Mouse (Mus musculus) MEL (cell line): Measurements from ENCODE around the gene Enkur. TPM values are rescaled to one million over a fixed set of nuclear protein-coding genes. Genes with fewer than 3 reads are reported as not detected.

Experiments used
- DNase-seq: peaks from one replicate; pipeline ENCODE4 v3.0.0; 2011; ENCODE audit warnings: low read depth, low spot score
- H3K27ac ChIP-seq: 2 replicates; pipeline ENCODE4 v1.5.1; 2012; ENCODE audit warnings: low read depth, mild to moderate bottlenecking, control low read depth, low read length, moderate library complexity; ENCODE audit not compliant: control insufficient read depth
- H3K27me3 ChIP-seq, 2 experiments: fragments of 150-350 bp in 1 of 2; sonication (generic) in 1 of 2; 2 replicates each; pipeline ENCODE4 v1.6.1; 2012; ENCODE audit warnings: low read length in 2 of 2, mild to moderate bottlenecking in 2 of 2, improper control_type of control experiment in 1 of 2, moderate library complexity in 1 of 2; ENCODE audit not compliant: insufficient read depth in 2 of 2, control insufficient read depth in 1 of 2
- H3K36me3 ChIP-seq, 2 experiments: 2 replicates each; pipeline ENCODE4 v1.6.1; 2012 to 2014; ENCODE audit warnings: low read length in 2 of 2, improper control_type of control experiment in 1 of 2, inconsistent platforms in 1 of 2, mild to moderate bottlenecking in 1 of 2; ENCODE audit not compliant: insufficient read depth in 2 of 2, control insufficient read depth in 1 of 2
- H3K4me1 ChIP-seq, 2 experiments: fragments of 150-350 bp in 1 of 2; sonication (generic) in 1 of 2; 2 replicates each; pipeline ENCODE4 v1.6.1; 2012; ENCODE audit warnings: low read length in 2 of 2, improper control_type of control experiment in 1 of 2, mild to moderate bottlenecking in 1 of 2; ENCODE audit not compliant: insufficient read depth in 2 of 2, control insufficient read depth in 1 of 2
- H3K4me3 ChIP-seq, 2 experiments: fragments of 150-350 bp in 1 of 2; sonication (generic) in 1 of 2; 2 replicates each; pipeline ENCODE4 v1.5.1; 2012; ENCODE audit warnings: low read depth in 2 of 2, low read length in 2 of 2, mild to moderate bottlenecking in 2 of 2, moderate library complexity in 2 of 2, control low read depth in 1 of 2, improper control_type of control experiment in 1 of 2; ENCODE audit not compliant: control insufficient read depth in 1 of 2, insufficient read depth in 1 of 2
- H3K79me2 ChIP-seq: 2 replicates; pipeline ENCODE4 v1.6.1; 2012; ENCODE audit warnings: mild to moderate bottlenecking, low read length, moderate library complexity; ENCODE audit not compliant: control insufficient read depth, poor library complexity, insufficient read depth
- H3K9ac ChIP-seq: 2 replicates; pipeline ENCODE4 v1.6.1; 2012; ENCODE audit warnings: low read depth, mild to moderate bottlenecking, control low read depth, low read length, moderate library complexity; ENCODE audit not compliant: control insufficient read depth, poor library complexity, severe bottlenecking
- H3K9me3 ChIP-seq: fragments of 150-350 bp; sonication (generic); replicated peaks from 2 replicates; pipeline ENCODE4 v1.6.1; 2012; ENCODE audit warnings: mild to moderate bottlenecking, low read length, improper control_type of control experiment, moderate library complexity; ENCODE audit not compliant: insufficient read depth
- BHLHE40 ChIP-seq: IDR thresholded peaks from 2 replicates; pipeline ENCODE4 v1.6.1; 2012; ENCODE audit warnings: low read depth, mild to moderate bottlenecking, inconsistent platforms, low read length, improper control_type of control experiment, borderline replicate concordance
- EP300 ChIP-seq, 2 experiments: IDR thresholded peaks; 2 replicates each; pipeline ENCODE4 v1.6.1; 2011; ENCODE audit warnings: improper control_type of control experiment in 2 of 2, low read length in 2 of 2, low read depth in 1 of 2, mild to moderate bottlenecking in 1 of 2
- ETS1 ChIP-seq: IDR thresholded peaks from 2 replicates; pipeline ENCODE4 v1.6.1; 2012; ENCODE audit warnings: low read depth, mild to moderate bottlenecking, inconsistent platforms, low read length, improper control_type of control experiment, moderate library complexity
- GATA1 ChIP-seq: IDR thresholded peaks from 2 replicates; pipeline ENCODE4 v1.6.1; 2011; ENCODE audit warnings: low read depth, low read length, improper control_type of control experiment
- HCFC1 ChIP-seq: IDR thresholded peaks from 2 replicates; pipeline ENCODE4 v1.6.1; 2012; ENCODE audit warnings: low read depth, mild to moderate bottlenecking, inconsistent platforms, low read length, improper control_type of control experiment, moderate library complexity
- KAT2A ChIP-seq: conservative IDR thresholded peaks from 2 replicates; pipeline ENCODE4 v1.6.1; 2012; ENCODE audit warnings: low read depth, low read length, improper control_type of control experiment, inconsistent platforms
- MAX ChIP-seq: IDR thresholded peaks from 2 replicates; pipeline ENCODE4 v1.6.1; 2011; ENCODE audit warnings: low read length, improper control_type of control experiment
- MXI1 ChIP-seq: IDR thresholded peaks from 2 replicates; pipeline ENCODE4 v1.6.1; 2011; ENCODE audit warnings: mild to moderate bottlenecking, low read depth, low read length, improper control_type of control experiment
- MYC ChIP-seq: IDR thresholded peaks from 2 replicates; pipeline ENCODE4 v1.6.1; 2011; ENCODE audit warnings: low read depth, mild to moderate bottlenecking, low read length, improper control_type of control experiment, moderate library complexity
- NRF1 ChIP-seq: IDR thresholded peaks from 2 replicates; pipeline ENCODE4 v1.6.1; 2014; ENCODE audit warnings: low read depth, mild to moderate bottlenecking, inconsistent platforms, low read length, improper control_type of control experiment, moderate library complexity; ENCODE audit not compliant: poor library complexity, insufficient read depth, severe bottlenecking
- POLR2AphosphoS2 ChIP-seq: IDR thresholded peaks from 2 replicates; pipeline ENCODE4 v1.6.1; 2011; ENCODE audit warnings: low read length, improper control_type of control experiment
- POLR2AphosphoS5 ChIP-seq: IDR thresholded peaks from 2 replicates; pipeline ENCODE4 v1.6.1; 2012; ENCODE audit warnings: low read depth, borderline replicate concordance, mild to moderate bottlenecking, inconsistent platforms, low read length, moderate library complexity, mixed read lengths
- RAD21 ChIP-seq: IDR thresholded peaks from 2 replicates; pipeline ENCODE4 v1.6.1; 2011; ENCODE audit warnings: mild to moderate bottlenecking, low read depth, low read length, improper control_type of control experiment
- RCOR1 ChIP-seq: IDR thresholded peaks from 2 replicates; pipeline ENCODE4 v1.6.1; 2012; ENCODE audit warnings: low read depth, mild to moderate bottlenecking, inconsistent platforms, low read length, improper control_type of control experiment
- SIN3A ChIP-seq: IDR thresholded peaks from 2 replicates; pipeline ENCODE4 v1.6.1; 2012; ENCODE audit warnings: low read length, improper control_type of control experiment, inconsistent platforms
- TAL1 ChIP-seq: IDR thresholded peaks from 2 replicates; pipeline ENCODE4 v1.6.1; 2012; ENCODE audit warnings: mild to moderate bottlenecking, inconsistent platforms, low read length, moderate library complexity, mixed read lengths
- TBP ChIP-seq: IDR thresholded peaks from 2 replicates; pipeline ENCODE4 v1.8.0; 2011; ENCODE audit warnings: low read depth, low read length, improper control_type of control experiment
- TCF12 ChIP-seq: IDR thresholded peaks from 2 replicates; pipeline ENCODE4 v1.6.1; 2014; ENCODE audit warnings: low read depth, mild to moderate bottlenecking, inconsistent platforms, low read length, improper control_type of control experiment, moderate library complexity
- USF2 ChIP-seq, 2 experiments: IDR thresholded peaks; 2 replicates each; pipeline ENCODE4 v1.6.1; 2011 to 2012; ENCODE audit warnings: improper control_type of control experiment in 2 of 2, low read length in 2 of 2, borderline replicate concordance in 1 of 2, inconsistent platforms in 1 of 2, low read depth in 1 of 2, mild to moderate bottlenecking in 1 of 2; ENCODE audit not compliant: insufficient read depth in 1 of 2
- ZNF384 ChIP-seq: IDR thresholded peaks from 2 replicates; pipeline ENCODE4 v1.6.1; 2012; ENCODE audit warnings: low read depth, mild to moderate bottlenecking, inconsistent platforms, low read length, improper control_type of control experiment
- polyA plus RNA-seq, 2 experiments: library from polyadenylated mRNA; stranded (reverse) in 1 of 2; unstranded in 1 of 2; fragments of >175 nt in 1 of 2; fragments of >200 nt in 1 of 2; gene quantifications; 2 replicates each; pipeline versions ENCODE4 v1.2.1 to v1.2.4; 2012; ENCODE audit warnings: low replicate concordance in 2 of 2, low read depth in 1 of 2; ENCODE audit not compliant: insufficient read length in 2 of 2, insufficient read depth in 1 of 2, missing spikeins in 1 of 2
- total RNA-seq: library from RNA; depleted of rRNA; stranded (reverse); fragments of 300-350 nt; gene quantifications from 2 replicates; pipeline ENCODE4 v1.2.3, GENCODE M21; 2012

Enkur gene
- total and polyA plus RNA-seq, 3 experiments = not detected

DNA sequence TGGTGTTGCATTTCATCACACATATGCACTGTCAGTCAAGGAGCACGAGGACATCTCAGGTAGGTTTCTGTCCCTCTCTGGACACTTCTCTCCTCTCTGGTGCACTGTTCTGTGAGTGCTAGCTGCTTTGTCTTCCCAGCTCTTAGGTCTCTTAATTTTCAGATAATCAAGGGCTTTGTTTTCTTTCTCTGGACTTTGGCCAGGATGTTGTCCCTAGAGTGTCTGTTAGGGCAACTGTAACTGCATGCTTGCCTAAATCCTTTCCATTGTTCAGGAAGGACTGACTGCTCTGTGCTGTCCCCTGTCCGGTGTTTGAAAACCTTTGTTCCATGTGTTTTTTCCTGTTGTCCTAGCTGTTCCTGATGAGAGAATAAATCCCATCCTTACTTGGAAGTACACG, 6.1 kb downstream of the Enkur start:
- H3K4me1 ChIP-seq = peaks cover 4 to 5% of the 10 kb centered on the region in 2 experiments
- H3K27ac ChIP-seq = no peak overlapping the region
- H3K36me3 ChIP-seq = peaks cover 0 to 8% of the 10 kb centered on the region in 2 experiments; a peak in 2 of 4 replicates
- no peak for DNase-seq
- H3K79me2 ChIP-seq = no peaks in the 10 kb centered on the region
- no peaks in the 10 kb centered on the region for H3K9me3 ChIP-seq
- no peak overlapping the region for H3K9ac ChIP-seq
- TF ChIP-seq TBP (no peak), POLR2AphosphoS2 (no peak), USF2 (IDR thresholded peaks at IDR 0.05; ENCODE audit: borderline replicate concordance in 1 of 2, insufficient read depth in 1 of 2, low read depth in 1 of 2, low read length in 2 of 2) (no peak)
- no peaks in the 10 kb centered on the region for H3K27me3 ChIP-seq
- no peak overlapping the region for H3K4me3 ChIP-seq

- no peak for TF ChIP-seq NRF1
- no peak for TF ChIP-seq KAT2A
- TF ChIP-seq, all 39 proteins: peak for 0
- Histone ChIP-seq H3K27me3 (no peaks in the 10 kb centered on the region), H3K9me3 (no peaks in the 10 kb centered on the region), H3K4me1 (peaks cover 2 to 5% of the 10 kb centered on the region in 2 experiments; a peak in 3 of 4 replicates), H3K9ac (no peak overlapping the region), H3K27ac (no peak overlapping the region), H3K79me2 (no peaks in the 10 kb centered on the region), H3K4me3 (no peak overlapping the region), H3K36me3 (peaks cover 0 to 11% of the 10 kb centered on the region in 2 experiments; a peak in 2 of 4 replicates)
- DNase-seq = no peak
Observed at GRCm38 (mm10) chr2:21195233-21195632, 9.9 kb downstream of the Enkur start.

DNA sequence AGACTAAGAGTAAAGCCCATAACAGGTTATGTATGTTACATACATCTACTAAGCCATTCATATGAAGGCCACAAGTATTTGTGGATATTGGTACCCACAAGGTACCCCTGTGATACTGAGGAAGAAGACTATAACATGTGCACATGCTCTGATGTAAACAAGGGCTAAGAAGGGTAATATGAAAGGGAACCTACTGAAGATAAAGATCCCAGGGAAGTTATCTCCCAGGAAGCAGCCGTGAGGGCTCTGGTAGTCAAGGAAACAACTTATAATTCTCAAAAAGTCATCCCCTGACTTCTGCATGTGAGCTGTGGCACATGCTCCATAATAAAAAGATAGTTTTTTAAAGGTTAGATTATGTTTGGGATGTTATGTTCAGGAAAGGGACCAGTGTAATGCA, 13.9 kb downstream of the Enkur start:
- DNase-seq = peak; percentile 69
- Histone ChIP-seq H3K4me3 (no peak overlapping the region), H3K4me1 (peaks cover 5% of the 10 kb centered on the region in 2 experiments), H3K9me3 (no peaks in the 10 kb centered on the region), H3K27ac (no peak overlapping the region), H3K79me2 (no peaks in the 10 kb centered on the region), H3K36me3 (peaks cover 0 to 11% of the 10 kb centered on the region in 2 experiments; a peak in 2 of 4 replicates), H3K27me3 (no peaks in the 10 kb centered on the region), H3K9ac (no peak overlapping the region)
- TF ChIP-seq HCFC1 (no peak), ETS1 (peak; percentile 81), MYC (peak; percentile 86; the same call in 1 of the 2 replicates), EP300 (IDR thresholded peaks at IDR 0.05; ENCODE audit: low read depth in 1 of 2, low read length in 2 of 2) (peak; percentile 82), TCF12 (peak; percentile 87), RAD21 (no peak), SIN3A (peak; percentile 86), GATA1 (peak; percentile 85), MXI1 (peak; percentile 89), MAX (peak; percentile 78), TAL1 (peak; percentile 79), BHLHE40 (peak; percentile 25; the same call in 1 of the 2 replicates), ZNF384 (no peak), POLR2AphosphoS5 (no peak), RCOR1 (peak; percentile 60)
